Mouse (Mus musculus): ENCODE results near the gene Cbfa2t2. TPM values are rescaled to one million over a fixed set of nuclear protein-coding genes. Genes with fewer than 3 reads are reported as not detected.

The Cbfa2t2 gene
- polyA plus RNA-seq, 1 experiment from 2014 or later = 43.6 TPM

- no peak for ATAC-seq (ENCODE audit: insufficient number of reproducible peaks, insufficient read depth, low FRiP score, low read depth)
- no peaks in the 10 kb centered on the region for H3K27me3 ChIP-seq (ENCODE audit: control insufficient read depth, insufficient read depth, low read length)
- no peak overlapping the region for H3K27ac ChIP-seq (ENCODE audit: low read length)
- H3K4me2 ChIP-seq (replicated peaks; ENCODE audit: low read depth, low read length) = no peak overlapping the region
- no peaks in the 10 kb centered on the region for H3K9me3 ChIP-seq (ENCODE audit: control insufficient read depth, low read depth, low read length)
- no peaks in the 10 kb centered on the region for H3K4me1 ChIP-seq (ENCODE audit: control insufficient read depth, insufficient read depth, low read length)
- WGBS = 84% methylated on average over 9 of the region's 9 CpGs
- H3K36me3 ChIP-seq (ENCODE audit: control insufficient read depth, insufficient read depth, low read length) = no peaks in the 10 kb centered on the region
- no peak overlapping the region for H3K4me3 ChIP-seq (ENCODE audit: low read depth, low read length)
- no peak overlapping the region for H3K9ac ChIP-seq (replicated peaks; ENCODE audit: low read depth, low read length)
Observed at GRCm38 (mm10) chr2:154419631-154420515, 16.4 kb upstream of the Cbfa2t2 start.

DNA sequence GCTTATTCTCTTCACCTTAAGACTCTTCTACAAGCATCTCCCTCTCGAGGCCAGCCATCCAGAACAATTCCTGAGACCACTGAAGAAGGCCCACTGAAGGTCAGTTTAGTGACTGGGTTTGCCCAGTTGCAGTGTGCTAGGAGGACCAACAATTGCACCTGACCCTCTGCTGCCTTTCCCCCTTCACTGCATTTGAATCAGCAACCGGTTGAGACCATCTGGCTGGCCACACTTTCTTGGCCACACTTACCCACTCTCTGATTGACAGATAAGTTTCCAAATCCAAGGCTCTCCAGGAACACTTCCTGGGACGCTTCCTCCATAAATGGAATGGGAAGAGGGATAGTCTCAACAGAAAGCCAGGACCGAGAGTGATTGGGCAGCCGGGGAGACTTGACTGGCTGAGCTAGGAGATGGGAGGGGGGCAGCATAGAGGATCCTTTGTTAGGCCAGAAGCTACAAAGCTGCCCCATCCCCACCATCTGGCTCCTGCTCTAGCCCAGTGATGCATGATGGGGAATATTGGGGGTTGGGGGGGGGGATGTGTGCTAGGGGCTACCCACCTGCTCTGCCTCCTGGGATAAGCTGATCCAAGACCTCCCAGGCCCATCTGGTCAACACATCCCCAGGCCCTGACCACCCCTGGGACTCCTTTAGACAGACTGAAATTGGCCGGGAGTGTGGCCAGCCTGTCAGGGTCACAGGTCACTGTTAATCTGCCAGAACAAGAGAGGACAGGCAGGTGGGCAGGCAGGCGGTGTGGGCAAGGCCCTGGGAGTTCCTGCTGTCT lies 15.1 kb upstream of the Cbfa2t2 start:
- peak overlapping the region; percentile 23; the same call in 1 of the 2 replicates for H3K27ac ChIP-seq (ENCODE audit: low read length)
- H3K9ac ChIP-seq (replicated peaks; ENCODE audit: low read depth, low read length) = no peak overlapping the region
- no peak overlapping the region for H3K4me2 ChIP-seq (replicated peaks; ENCODE audit: low read depth, low read length)
- no peaks in the 10 kb centered on the region for H3K27me3 ChIP-seq (ENCODE audit: control insufficient read depth, insufficient read depth, low read length)
- ATAC-seq (ENCODE audit: insufficient number of reproducible peaks, insufficient read depth, low FRiP score, low read depth) = peak; percentile 46; the same call in 1 of the 2 replicates
- 49% methylated on average over 7 of the region's 7 CpGs for WGBS
- no peak overlapping the region for H3K4me3 ChIP-seq (ENCODE audit: low read depth, low read length)
- H3K9me3 ChIP-seq (ENCODE audit: control insufficient read depth, low read depth, low read length) = no peaks in the 10 kb centered on the region; the same call in 1 of the 2 replicates
- H3K36me3 ChIP-seq (ENCODE audit: control insufficient read depth, insufficient read depth, low read length) = no peaks in the 10 kb centered on the region
- H3K4me1 ChIP-seq (ENCODE audit: control insufficient read depth, insufficient read depth, low read length) = no peaks in the 10 kb centered on the region

- Histone ChIP-seq H3K27ac (ENCODE audit: low read length) (no peak overlapping the region), H3K4me1 (ENCODE audit: control insufficient read depth, insufficient read depth, low read length) (no peaks in the 10 kb centered on the region), H3K4me2 (replicated peaks; ENCODE audit: low read depth, low read length) (no peak overlapping the region), H3K9ac (replicated peaks; ENCODE audit: low read depth, low read length) (no peak overlapping the region), H3K4me3 (ENCODE audit: low read depth, low read length) (no peak overlapping the region), H3K36me3 (ENCODE audit: control insufficient read depth, insufficient read depth, low read length) (no peaks in the 10 kb centered on the region), H3K9me3 (ENCODE audit: control insufficient read depth, low read depth, low read length) (no peaks in the 10 kb centered on the region; the same call in 1 of the 2 replicates), H3K27me3 (ENCODE audit: control insufficient read depth, insufficient read depth, low read length) (no peaks in the 10 kb centered on the region)
- WGBS = 69% methylated on average over 5 of the region's 5 CpGs
- no peak for ATAC-seq (ENCODE audit: insufficient number of reproducible peaks, insufficient read depth, low FRiP score, low read depth)
Observed at GRCm38 (mm10) chr2:154422181-154422580, 14.1 kb upstream of the Cbfa2t2 start.

DNA sequence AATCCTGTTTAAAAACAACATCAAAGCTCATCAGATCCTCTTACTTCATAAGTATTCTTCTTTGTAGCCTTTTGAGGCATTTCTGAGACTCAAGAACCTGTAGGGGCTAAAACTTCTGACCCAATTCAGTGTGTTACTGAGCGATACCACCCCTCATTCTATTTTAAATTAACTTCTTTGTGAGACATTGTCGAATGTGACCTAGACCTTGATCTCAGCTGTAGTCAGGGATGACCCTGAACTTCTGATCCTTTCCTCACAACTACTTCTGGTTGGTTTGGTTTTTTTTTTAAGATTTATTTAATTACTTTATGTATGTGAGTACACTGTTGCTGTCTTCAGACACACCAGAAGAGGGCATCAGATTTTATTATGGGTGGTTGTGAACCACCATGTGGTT lies 12.7 kb upstream of the Cbfa2t2 start:
- WGBS = 88% methylated on average over 2 of the region's 2 CpGs
- Histone ChIP-seq H3K9ac (replicated peaks; ENCODE audit: low read depth, low read length) (no peak overlapping the region), H3K9me3 (ENCODE audit: control insufficient read depth, low read depth, low read length) (no peaks in the 10 kb centered on the region; the same call in 1 of the 2 replicates), H3K27ac (ENCODE audit: low read length) (no peak overlapping the region), H3K4me2 (replicated peaks; ENCODE audit: low read depth, low read length) (no peak overlapping the region), H3K36me3 (ENCODE audit: control insufficient read depth, insufficient read depth, low read length) (no peaks in the 10 kb centered on the region), H3K4me1 (ENCODE audit: control insufficient read depth, insufficient read depth, low read length) (no peaks in the 10 kb centered on the region), H3K27me3 (ENCODE audit: control insufficient read depth, insufficient read depth, low read length) (no peaks in the 10 kb centered on the region), H3K4me3 (ENCODE audit: low read depth, low read length) (no peak overlapping the region)
- no peak for ATAC-seq (ENCODE audit: insufficient number of reproducible peaks, insufficient read depth, low FRiP score, low read depth)

GRCm38 (mm10) chr2:154425522-154425921 lies 10.8 kb upstream of the Cbfa2t2 start:
- WGBS = 85% methylated on average over 3 of the region's 3 CpGs
- Histone ChIP-seq H3K4me1 (ENCODE audit: control insufficient read depth, insufficient read depth, low read length) (no peaks in the 10 kb centered on the region), H3K4me3 (ENCODE audit: low read depth, low read length) (no peak overlapping the region), H3K9me3 (ENCODE audit: control insufficient read depth, low read depth, low read length) (no peaks in the 10 kb centered on the region; the same call in 1 of the 2 replicates), H3K4me2 (replicated peaks; ENCODE audit: low read depth, low read length) (no peak overlapping the region), H3K27ac (ENCODE audit: low read length) (no peak overlapping the region), H3K9ac (replicated peaks; ENCODE audit: low read depth, low read length) (no peak overlapping the region), H3K36me3 (ENCODE audit: control insufficient read depth, insufficient read depth, low read length) (no peaks in the 10 kb centered on the region), H3K27me3 (ENCODE audit: control insufficient read depth, insufficient read depth, low read length) (no peaks in the 10 kb centered on the region)
- ATAC-seq (ENCODE audit: insufficient number of reproducible peaks, insufficient read depth, low FRiP score, low read depth) = no peak

- H3K27ac ChIP-seq (ENCODE audit: low read length) = no peak overlapping the region
- ATAC-seq (ENCODE audit: insufficient number of reproducible peaks, insufficient read depth, low FRiP score, low read depth) = no peak
Observed at GRCm38 (mm10) chr2:154426188-154426904, 9.9 kb upstream of the Cbfa2t2 start.

DNA sequence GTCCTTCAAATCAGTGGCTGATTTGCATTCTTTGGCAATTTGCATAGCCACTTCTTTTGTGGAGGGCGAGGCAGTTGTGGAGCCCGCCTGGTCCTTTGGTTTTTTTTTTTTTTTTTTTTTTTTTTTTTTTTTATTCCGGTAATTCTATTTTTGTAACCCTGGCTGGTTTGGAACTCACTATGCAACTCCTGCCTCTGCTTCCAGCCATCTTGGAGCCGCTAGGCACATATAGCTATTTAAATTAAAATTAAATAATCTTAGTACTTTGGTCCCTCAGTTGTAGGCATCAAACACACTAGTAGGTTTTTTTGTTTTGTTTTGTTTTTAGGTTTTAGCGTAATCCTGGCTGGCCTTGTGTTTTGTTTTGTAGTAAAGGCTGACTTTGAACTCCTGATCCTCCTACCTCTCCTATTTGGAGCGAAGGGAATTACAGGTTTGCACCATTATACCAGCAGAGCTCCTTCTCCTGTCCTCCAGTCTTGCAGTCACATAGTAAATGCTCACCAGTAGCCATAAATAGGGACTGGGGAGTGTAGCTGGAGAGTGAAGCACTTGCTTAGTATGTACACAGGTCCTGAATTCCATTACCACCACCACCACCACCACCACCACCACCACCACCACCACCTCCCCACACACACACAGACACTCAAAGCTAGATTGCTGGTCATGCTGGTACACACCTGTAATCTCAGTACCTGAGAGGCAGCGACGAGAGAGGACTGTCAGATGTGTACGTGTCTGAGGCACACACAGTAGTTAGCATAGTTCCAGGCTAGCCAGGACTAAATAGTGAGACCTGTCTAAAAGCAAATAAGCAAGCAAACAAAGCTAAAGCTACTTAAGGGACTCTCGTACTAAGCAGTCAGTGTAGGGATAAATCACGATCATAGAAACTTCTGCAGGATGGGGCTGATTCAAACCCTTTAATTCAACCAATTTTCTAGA lies 9.1 kb upstream of the Cbfa2t2 start:
- no peaks in the 10 kb centered on the region for H3K27me3 ChIP-seq (ENCODE audit: control insufficient read depth, insufficient read depth, low read length)
- ATAC-seq (ENCODE audit: insufficient number of reproducible peaks, insufficient read depth, low FRiP score, low read depth) = peak; percentile 51
- H3K4me2 ChIP-seq (replicated peaks; ENCODE audit: low read depth, low read length) = peak overlapping the region; percentile 47
- peak overlapping the region; percentile 83 for H3K27ac ChIP-seq (ENCODE audit: low read length)
- H3K9me3 ChIP-seq (ENCODE audit: control insufficient read depth, low read depth, low read length) = no peaks in the 10 kb centered on the region; the same call in 1 of the 2 replicates
- 45% methylated on average over 11 of the region's 11 CpGs for WGBS
- peak overlapping the region; percentile 24 for H3K4me3 ChIP-seq (ENCODE audit: low read depth, low read length)
- H3K4me1 ChIP-seq (ENCODE audit: control insufficient read depth, insufficient read depth, low read length) = no peaks in the 10 kb centered on the region
- H3K36me3 ChIP-seq (ENCODE audit: control insufficient read depth, insufficient read depth, low read length) = no peaks in the 10 kb centered on the region
- 0 out of 2 replicates have a peak overlapping the region, but pooled peaks have one; percentile 8 for H3K9ac ChIP-seq (replicated peaks; ENCODE audit: low read depth, low read length)

More at GRCm38 (mm10) chr2:154426188-154426904, 9.9 kb upstream of the Cbfa2t2 start:
- no peaks in the 10 kb centered on the region for H3K27me3 ChIP-seq (ENCODE audit: control insufficient read depth, insufficient read depth, low read length)
- H3K4me3 ChIP-seq (ENCODE audit: low read depth, low read length) = peak overlapping the region; percentile 24
- H3K4me1 ChIP-seq (ENCODE audit: control insufficient read depth, insufficient read depth, low read length) = no peaks in the 10 kb centered on the region
- H3K9ac ChIP-seq (replicated peaks; ENCODE audit: low read depth, low read length) = peak overlapping the region; percentile 8; the same call in 1 of the 2 replicates
- WGBS = 9% methylated on average over 25 of the region's 25 CpGs
- H3K9me3 ChIP-seq (ENCODE audit: control insufficient read depth, low read depth, low read length) = no peaks in the 10 kb centered on the region; the same call in 1 of the 2 replicates
- H3K4me2 ChIP-seq (replicated peaks; ENCODE audit: low read depth, low read length) = peak overlapping the region; percentile 47
- no peaks in the 10 kb centered on the region for H3K36me3 ChIP-seq (ENCODE audit: control insufficient read depth, insufficient read depth, low read length)
